Mouse (Mus musculus): ENCODE data around the gene Psmb4. TPM values are rescaled to one million over a fixed set of nuclear protein-coding genes. Genes with fewer than 3 reads are reported as not detected.
"Not testable (repeated sequence)": the region's sequence is repeated elsewhere in the genome, so short reads cannot be mapped to it uniquely, and the experiment has no call there.

The Psmb4 gene
- total and polyA plus RNA-seq, 3 experiments: 481 to 798 (median 554) TPM

- H3K4me3 ChIP-seq (replicated peaks in 1 of 3; ENCODE audit: low read depth in 2 of 3, low read length in 2 of 3, poor library complexity in 1 of 3): no peak within 1 kb of the TSS
- no peaks in the 10 kb centered on the region for H3K79me2 ChIP-seq (replicated peaks; ENCODE audit: control insufficient read depth, extremely low read depth, insufficient read depth, poor library complexity, severe bottlenecking)
- H3K27ac ChIP-seq (ENCODE audit: insufficient read depth, low read depth): no peak within 1 kb of the TSS
- in situ Hi-C loops (cut with MboI; ENCODE audit: low pct_ligation_motif_present, low pct_unique_long_range_greater_than_20kb, low sequenced_read_pairs): no loop called here
- dilution Hi-C loops (cut with MboI; ENCODE audit: extremely low pct_ligation_motif_present, extremely low pct_unique_long_range_greater_than_20kb, low sequenced_read_pairs): no loop called here
- H3K4me1 ChIP-seq (ENCODE audit: control insufficient read depth in 1 of 2, insufficient read depth in 2 of 2): no peaks in the 10 kb centered on the region; a peak in 1 of 4 replicates
- H3K9me3 ChIP-seq (replicated peaks; ENCODE audit: low read length): no peaks in the 10 kb centered on the region
- H3K27me3 ChIP-seq (replicated peaks): no peaks in the 10 kb centered on the region
- no peak for TF ChIP-seq GABPA (IDR thresholded peaks at IDR 0.05; ENCODE audit: insufficient replicate concordance, low read depth, low read length)
- TF ChIP-seq ELF1 (IDR thresholded peaks at IDR 0.05; ENCODE audit: low read depth, low read length): no peak
- H3K4me2 ChIP-seq (ENCODE audit: insufficient read depth, low read depth, poor library complexity, severe bottlenecking): no peak within 1 kb of the TSS
- DNase-seq (ENCODE audit: extremely low read depth): no peak
- no peak within 1 kb of the TSS for H3K9ac ChIP-seq (ENCODE audit: insufficient read depth, low read depth)
- H3K36me3 ChIP-seq (replicated peaks in 1 of 2; ENCODE audit: control insufficient read depth in 1 of 2, insufficient read depth in 1 of 2, low read length in 1 of 2): no peaks in the 10 kb centered on the region
Measured at GRCm38 (mm10) chr3:94932809-94933564, 46.2 kb upstream of the Psmb4 start, which contains the start of gene Selenbp1. Gene Selenbp1, plus strand, starts transcription at chr3:94933056.

GRCm38 (mm10) chr3:94932279-94932678 lies 45.5 kb upstream of the Psmb4 start:
- H3K36me3 ChIP-seq (replicated peaks in 1 of 2; ENCODE audit: control insufficient read depth in 1 of 2, insufficient read depth in 1 of 2, low read length in 1 of 2); H3K9ac ChIP-seq (ENCODE audit: insufficient read depth, low read depth); in situ Hi-C loops (cut with MboI; ENCODE audit: low pct_ligation_motif_present, low pct_unique_long_range_greater_than_20kb, low sequenced_read_pairs); H3K4me1 ChIP-seq (ENCODE audit: control insufficient read depth in 1 of 2, insufficient read depth in 2 of 2); H3K79me2 ChIP-seq (replicated peaks; ENCODE audit: control insufficient read depth, extremely low read depth, insufficient read depth, poor library complexity, severe bottlenecking); H3K4me2 ChIP-seq (ENCODE audit: insufficient read depth, low read depth, poor library complexity, severe bottlenecking); DNase-seq (ENCODE audit: extremely low read depth); H3K27me3 ChIP-seq (replicated peaks); dilution Hi-C loops (cut with MboI; ENCODE audit: extremely low pct_ligation_motif_present, extremely low pct_unique_long_range_greater_than_20kb, low sequenced_read_pairs); H3K4me3 ChIP-seq (replicated peaks in 1 of 3; ENCODE audit: low read depth in 2 of 3, low read length in 2 of 3, poor library complexity in 1 of 3); H3K27ac ChIP-seq (ENCODE audit: insufficient read depth, low read depth); H3K9me3 ChIP-seq (replicated peaks; ENCODE audit: low read length): not testable (repeated sequence)

GRCm38 (mm10) chr3:94931427-94932082 lies 44.8 kb upstream of the Psmb4 start:
- H3K79me2 ChIP-seq (replicated peaks; ENCODE audit: control insufficient read depth, extremely low read depth, insufficient read depth, poor library complexity, severe bottlenecking); in situ Hi-C loops (cut with MboI; ENCODE audit: low pct_ligation_motif_present, low pct_unique_long_range_greater_than_20kb, low sequenced_read_pairs); H3K4me2 ChIP-seq (ENCODE audit: insufficient read depth, low read depth, poor library complexity, severe bottlenecking); H3K27ac ChIP-seq (ENCODE audit: insufficient read depth, low read depth); H3K9me3 ChIP-seq (replicated peaks; ENCODE audit: low read length); H3K27me3 ChIP-seq (replicated peaks); H3K36me3 ChIP-seq (replicated peaks in 1 of 2; ENCODE audit: control insufficient read depth in 1 of 2, insufficient read depth in 1 of 2, low read length in 1 of 2); H3K4me1 ChIP-seq (ENCODE audit: control insufficient read depth in 1 of 2, insufficient read depth in 2 of 2); dilution Hi-C loops (cut with MboI; ENCODE audit: extremely low pct_ligation_motif_present, extremely low pct_unique_long_range_greater_than_20kb, low sequenced_read_pairs); DNase-seq (ENCODE audit: extremely low read depth); H3K9ac ChIP-seq (ENCODE audit: insufficient read depth, low read depth); H3K4me3 ChIP-seq (replicated peaks in 1 of 3; ENCODE audit: low read depth in 2 of 3, low read length in 2 of 3, poor library complexity in 1 of 3): not testable (repeated sequence)

- in situ Hi-C loops (cut with MboI; ENCODE audit: low pct_ligation_motif_present, low pct_unique_long_range_greater_than_20kb, low sequenced_read_pairs); H3K9ac ChIP-seq (ENCODE audit: insufficient read depth, low read depth); H3K4me1 ChIP-seq (ENCODE audit: control insufficient read depth in 1 of 2, insufficient read depth in 2 of 2): not testable (repeated sequence)
Measured at GRCm38 (mm10) chr3:94930386-94931266, 43.9 kb upstream of the Psmb4 start.

GRCm38 (mm10) chr3:94928979-94929378 lies 42.2 kb upstream of the Psmb4 start:
- H3K4me3 ChIP-seq (replicated peaks in 1 of 3; ENCODE audit: low read depth in 2 of 3, low read length in 2 of 3, poor library complexity in 1 of 3); dilution Hi-C loops (cut with MboI; ENCODE audit: extremely low pct_ligation_motif_present, extremely low pct_unique_long_range_greater_than_20kb, low sequenced_read_pairs); H3K9ac ChIP-seq (ENCODE audit: insufficient read depth, low read depth); H3K4me1 ChIP-seq (ENCODE audit: control insufficient read depth in 1 of 2, insufficient read depth in 2 of 2); H3K27me3 ChIP-seq (replicated peaks); H3K9me3 ChIP-seq (replicated peaks; ENCODE audit: low read length); DNase-seq (ENCODE audit: extremely low read depth); H3K4me2 ChIP-seq (ENCODE audit: insufficient read depth, low read depth, poor library complexity, severe bottlenecking); H3K36me3 ChIP-seq (replicated peaks in 1 of 2; ENCODE audit: control insufficient read depth in 1 of 2, insufficient read depth in 1 of 2, low read length in 1 of 2); H3K79me2 ChIP-seq (replicated peaks; ENCODE audit: control insufficient read depth, extremely low read depth, insufficient read depth, poor library complexity, severe bottlenecking); in situ Hi-C loops (cut with MboI; ENCODE audit: low pct_ligation_motif_present, low pct_unique_long_range_greater_than_20kb, low sequenced_read_pairs); H3K27ac ChIP-seq (ENCODE audit: insufficient read depth, low read depth): not testable (repeated sequence)

More at GRCm38 (mm10) chr3:94930386-94931266, 43.9 kb upstream of the Psmb4 start:
- H3K36me3 ChIP-seq (replicated peaks in 1 of 2; ENCODE audit: control insufficient read depth in 1 of 2, insufficient read depth in 1 of 2, low read length in 1 of 2); H3K9me3 ChIP-seq (replicated peaks; ENCODE audit: low read length); H3K4me2 ChIP-seq (ENCODE audit: insufficient read depth, low read depth, poor library complexity, severe bottlenecking); dilution Hi-C loops (cut with MboI; ENCODE audit: extremely low pct_ligation_motif_present, extremely low pct_unique_long_range_greater_than_20kb, low sequenced_read_pairs); H3K79me2 ChIP-seq (replicated peaks; ENCODE audit: control insufficient read depth, extremely low read depth, insufficient read depth, poor library complexity, severe bottlenecking); H3K27me3 ChIP-seq (replicated peaks); DNase-seq (ENCODE audit: extremely low read depth); H3K27ac ChIP-seq (ENCODE audit: insufficient read depth, low read depth); H3K4me3 ChIP-seq (replicated peaks in 1 of 3; ENCODE audit: low read depth in 2 of 3, low read length in 2 of 3, poor library complexity in 1 of 3): not testable (repeated sequence)

Measured in CH12.LX (cell line).